Mouse (Mus musculus): Measurements from ENCODE around the gene Slc35a1.

DNA sequence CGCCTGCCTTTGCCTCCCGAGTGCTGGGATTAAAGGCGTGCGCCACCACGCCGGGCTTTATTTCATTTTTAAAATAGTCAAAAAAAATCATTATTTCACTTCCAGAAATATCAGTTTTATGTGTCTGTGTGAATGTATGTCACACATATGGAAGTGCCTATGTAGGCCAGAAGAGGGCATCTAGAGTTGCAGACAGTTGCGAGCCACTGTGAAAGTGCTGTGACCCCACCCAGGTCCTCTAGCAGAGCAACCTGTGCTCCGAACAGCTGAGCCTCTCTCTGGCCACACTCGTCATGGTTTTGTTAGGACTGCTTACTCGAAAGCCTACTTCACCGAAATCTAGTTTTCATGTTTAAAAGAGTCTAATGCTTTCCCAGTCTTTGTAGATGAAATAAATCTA is 15.0 kb upstream of the Slc35a1 start:
- TF ChIP-seq CTCF (conservative IDR thresholded peaks at IDR 0.05 in 1 of 2, IDR thresholded peaks at IDR 0.05 in 1 of 2; ENCODE audit: low read depth in 2 of 2, low read length in 2 of 2), result no peak
- TF ChIP-seq USF1 (IDR thresholded peaks at IDR 0.05; ENCODE audit: low read depth, low read length), result no peak
- TF ChIP-seq NELFE (IDR thresholded peaks at IDR 0.05; ENCODE audit: low read depth, low read length), result no peak
- TF ChIP-seq NRF1 (IDR thresholded peaks at IDR 0.05; ENCODE audit: low read depth, low read length), result no peak
- no peak for TF ChIP-seq UBTF (IDR thresholded peaks at IDR 0.05; ENCODE audit: low read depth, low read length)
- no peak for TF ChIP-seq BHLHE40 (IDR thresholded peaks at IDR 0.05; ENCODE audit: low read depth, low read length)
- no peak for TF ChIP-seq POLR2A (IDR thresholded peaks at IDR 0.05; ENCODE audit: low read depth, low read length)
- TF ChIP-seq ZNF384 (IDR thresholded peaks at IDR 0.05; ENCODE audit: low read depth, low read length), result no peak
- no peak for TF ChIP-seq KAT2A (IDR thresholded peaks at IDR 0.05; ENCODE audit: insufficient replicate concordance, low read length)
- TF ChIP-seq CHD1 (IDR thresholded peaks at IDR 0.05; ENCODE audit: low read depth, low read length), result no peak
